In genomic region chr12:55467331-55468180, GRCm38 (mm10) we compare ENCODE assay signal across 20 mouse cellular contexts. TPM values are rescaled to one million over a fixed set of nuclear protein-coding genes. Genes with fewer than 3 reads are reported as not detected.
A peak's percentile ranks its signal among the peaks of the same experiment; 100 is the strongest.
DNase-seq lines count a peak whose midpoint lies in the region; ATAC-seq and TF ChIP-seq lines count a peak whose summit lies in the region.
"Had no signal": no experiment of that assay in that cellular context is flagged by ENCODE, and none has a peak within 500 bp of the region (broad histone marks: within the 10 kb centered on the region; RNA-seq: fewer than 3 reads in every experiment).

No protein-coding gene starts in this region.

- intact Hi-C loops in gastrocnemius, adult 2 months (cut with DNase I) = no loop called here

- H3K4me3 ChIP-seq in embryonic facial prominence, embryonic 13.5 days = no peak overlapping the region
- H3K4me3 ChIP-seq in embryonic facial prominence, embryonic 10.5 days = no peak overlapping the region
- H3K4me3 ChIP-seq in liver, postnatal 0 days (ENCODE audit: low read depth, low read length) = no peak overlapping the region
- H3K4me3 ChIP-seq in liver, embryonic 12.5 days = no peak overlapping the region
- no peak overlapping the region for H3K4me3 ChIP-seq in bone marrow macrophage, adult 2 months (ENCODE audit: insufficient read depth, low read length)
- H3K4me3 ChIP-seq in gastrocnemius, adult 2 months = no peak overlapping the region
- H3K4me3 ChIP-seq: forebrain, embryonic 12.5 days; heart, adult 2 months; limb, embryonic 13.5 days; midbrain, embryonic 13.5 days had no signal

- 67% methylated on average over 10 of the region's 10 CpGs for WGBS in embryonic facial prominence, embryonic 13.5 days
- WGBS in embryonic facial prominence, embryonic 10.5 days = 61% methylated on average over 10 of the region's 10 CpGs
- WGBS in liver, postnatal 0 days (ENCODE audit: insufficient replicate concordance) = 48% methylated on average over 10 of the region's 10 CpGs
- WGBS in liver, embryonic 12.5 days (ENCODE audit: insufficient replicate concordance) = 26% methylated on average over 10 of the region's 10 CpGs

- TF ChIP-seq POLR2A in bone marrow macrophage, adult 2 months (IDR thresholded peaks at IDR 0.05; ENCODE audit: borderline replicate concordance, low read depth, low read length) = no peak

- H3K9ac ChIP-seq in embryonic facial prominence, embryonic 13.5 days = 0 out of 2 replicates have a peak overlapping the region, but pooled peaks have one; percentile 1
- no peak overlapping the region for H3K9ac ChIP-seq in liver, postnatal 0 days (replicated peaks)
- no peak overlapping the region for H3K9ac ChIP-seq in liver, embryonic 12.5 days
- H3K9ac ChIP-seq: forebrain, embryonic 12.5 days; limb, embryonic 13.5 days; midbrain, embryonic 13.5 days had no signal

- H3K9me3 ChIP-seq in embryonic facial prominence, embryonic 13.5 days = no peaks in the 10 kb centered on the region
- no peaks in the 10 kb centered on the region for H3K9me3 ChIP-seq in embryonic facial prominence, embryonic 10.5 days
- no peaks in the 10 kb centered on the region for H3K9me3 ChIP-seq in liver, postnatal 0 days (ENCODE audit: low read length)
- no peaks in the 10 kb centered on the region for H3K9me3 ChIP-seq in liver, embryonic 12.5 days (replicated peaks)
- H3K9me3 ChIP-seq: forebrain, embryonic 12.5 days; limb, embryonic 13.5 days; midbrain, embryonic 13.5 days had no signal

- ATAC-seq in embryonic facial prominence, embryonic 13.5 days (ENCODE audit: insufficient number of reproducible peaks, insufficient read depth, low FRiP score, low TSS enrichment, low read depth) = no peak
- ATAC-seq in liver, postnatal 0 days = peak; percentile 29; the same call in 1 of the 2 replicates
- ATAC-seq in liver, embryonic 12.5 days = no peak
- ATAC-seq in activated CD4-positive, CD25-positive, alpha-beta regulatory T cell, adult 4 months = no peak
- ATAC-seq: midbrain, embryonic 13.5 days had no signal

- no peak for DNase-seq in embryonic facial prominence, embryonic 10.5 days (ENCODE audit: low spot score)
- DNase-seq in liver, postnatal 0 days = no peak
- peak; percentile 67 for DNase-seq in A20 (ENCODE audit: low read depth, low spot score)
- DNase-seq in gastrocnemius, adult 2 months = no peak
- DNase-seq: cerebellum, adult 18-20 months; gastrocnemius, postnatal 14 days; heart, adult 2 months; heart, postnatal 36 days; kidney, adult 9 months; kidney, postnatal 4 days; lung, adult 18-20 months; spleen, adult 18-20 months; thymus, adult 18-20 months had no signal

- no peak for TF ChIP-seq CTCF in liver, postnatal 0 days (IDR thresholded peaks at IDR 0.05; ENCODE audit: low read depth)
- no peak for TF ChIP-seq CTCF in bone marrow macrophage, adult 2 months (IDR thresholded peaks at IDR 0.05; ENCODE audit: low read depth, low read length)
- no peak for TF ChIP-seq CTCF in gastrocnemius, adult 2 months (IDR thresholded peaks at IDR 0.05)

- H3K36me3 ChIP-seq in embryonic facial prominence, embryonic 13.5 days = no peaks in the 10 kb centered on the region
- no peaks in the 10 kb centered on the region for H3K36me3 ChIP-seq in embryonic facial prominence, embryonic 10.5 days (replicated peaks)
- no peaks in the 10 kb centered on the region for H3K36me3 ChIP-seq in liver, postnatal 0 days (replicated peaks; ENCODE audit: insufficient read depth, low read length)
- no peaks in the 10 kb centered on the region for H3K36me3 ChIP-seq in liver, embryonic 12.5 days
- H3K36me3 ChIP-seq: forebrain, embryonic 12.5 days; limb, embryonic 13.5 days; midbrain, embryonic 13.5 days had no signal

- H3K4me1 ChIP-seq in embryonic facial prominence, embryonic 13.5 days = peaks cover 55% of the 10 kb centered on the region
- H3K4me1 ChIP-seq in embryonic facial prominence, embryonic 10.5 days = peaks cover 81% of the 10 kb centered on the region
- peaks cover 30% of the 10 kb centered on the region for H3K4me1 ChIP-seq in liver, postnatal 0 days (ENCODE audit: insufficient read depth)
- peaks cover 27% of the 10 kb centered on the region for H3K4me1 ChIP-seq in liver, embryonic 12.5 days
- peaks cover 53% of the 10 kb centered on the region for H3K4me1 ChIP-seq in bone marrow macrophage, adult 2 months (ENCODE audit: control insufficient read depth, insufficient read depth, low read length)

- H3K27ac ChIP-seq in embryonic facial prominence, embryonic 13.5 days = no peak overlapping the region
- H3K27ac ChIP-seq in embryonic facial prominence, embryonic 10.5 days (replicated peaks) = no peak overlapping the region; the same call in 1 of the 2 replicates
- H3K27ac ChIP-seq in liver, postnatal 0 days (ENCODE audit: low read depth) = no peak overlapping the region
- no peak overlapping the region for H3K27ac ChIP-seq in liver, embryonic 12.5 days
- peak overlapping the region; percentile 83 for H3K27ac ChIP-seq in bone marrow macrophage, adult 2 months (ENCODE audit: insufficient read depth, low read depth, low read length)
- no peak overlapping the region for H3K27ac ChIP-seq in gastrocnemius, adult 2 months
- H3K27ac ChIP-seq: forebrain, embryonic 12.5 days; heart, adult 2 months; limb, embryonic 13.5 days; midbrain, embryonic 13.5 days had no signal

- TF ChIP-seq EP300 in liver, postnatal 0 days (IDR thresholded peaks at IDR 0.05; ENCODE audit: low read depth) = no peak

- H3K27me3 ChIP-seq in embryonic facial prominence, embryonic 13.5 days = peaks cover 5% of the 10 kb centered on the region; the same call in 1 of the 2 replicates
- H3K27me3 ChIP-seq in embryonic facial prominence, embryonic 10.5 days (replicated peaks; ENCODE audit: low read depth, poor library complexity, severe bottlenecking) = peaks cover 36% of the 10 kb centered on the region
- H3K27me3 ChIP-seq in liver, postnatal 0 days (ENCODE audit: insufficient read depth, low read length) = peaks cover 10% of the 10 kb centered on the region; the same call in 1 of the 2 replicates
- H3K27me3 ChIP-seq in liver, embryonic 12.5 days (replicated peaks) = peaks cover 40% of the 10 kb centered on the region
- H3K27me3 ChIP-seq: limb, embryonic 13.5 days had no signal

- H3K4me2 ChIP-seq in embryonic facial prominence, embryonic 13.5 days = no peak overlapping the region
- H3K4me2 ChIP-seq in liver, postnatal 0 days (ENCODE audit: low read depth, low read length) = no peak overlapping the region
- no peak overlapping the region for H3K4me2 ChIP-seq in liver, embryonic 12.5 days
- H3K4me2 ChIP-seq: forebrain, embryonic 12.5 days; limb, embryonic 13.5 days; midbrain, embryonic 13.5 days had no signal

RNA-seq across cellular contexts. Expression of gene Nfkbia, which starts 24.9 kb away (rescaled TPM):
- polyA plus RNA-seq in embryonic facial prominence, embryonic 13.5 days (2015; fragmentation: Nextera tagmentation; extraction: Ambion mirVana) = 117 and 126 TPM in 2 replicates
- polyA plus RNA-seq in embryonic facial prominence, embryonic 10.5 days (2016; fragmentation: Nextera tagmentation; extraction: Ambion mirVana) = 44.6 and 55.2 TPM in 2 replicates
- polyA plus RNA-seq in liver, postnatal 0 days (2015; fragmentation: Nextera tagmentation; extraction: Ambion mirVana) = 27.9 and 38.5 TPM in 2 replicates
- 14.5 and 15.7 TPM in 2 replicates for polyA plus RNA-seq in liver, embryonic 12.5 days (2016; fragmentation: Nextera tagmentation; extraction: Ambion mirVana)
- 143 TPM in 2 replicates for polyA plus RNA-seq in bone marrow macrophage, adult 2 months (2012; ENCODE audit: insufficient read depth, insufficient read length, missing spikeins)
- polyA plus RNA-seq in activated CD4-positive, CD25-positive, alpha-beta regulatory T cell, adult 4 months (2017; shearing (Covaris generic)) = 100 to 1,000 TPM; 513 to 551 TPM
- 10 to 100 TPM; 26.3 to 66.2 TPM for total RNA-seq in gastrocnemius, adult 2 months (2021)
